Mouse (Mus musculus): ENCODE data around the gene Slc10a6.

GRCm38 (mm10) chr5:103598881-103599280 lies 30.3 kb downstream of the Slc10a6 start:
- TF ChIP-seq CTCF (IDR thresholded peaks at IDR 0.05) (no peak), EP300 (IDR thresholded peaks at IDR 0.05) (no peak)
